Mouse (Mus musculus) brain, embryonic 14.5 days (tissue): Measurements from ENCODE around the gene Asb13. TPM values are rescaled to one million over a fixed set of nuclear protein-coding genes. Genes with fewer than 3 reads are reported as not detected.

Source experiments
- DNase-seq: peaks from one replicate; pipeline ENCODE4 v3.0.0-alpha.2; 2011; ENCODE audit warnings: low read depth
- CTCF ChIP-seq: fragments of 200-500 bp; IDR thresholded peaks from 2 replicates; pipeline ENCODE4 v1.5.1; 2012; ENCODE audit warnings: inconsistent platforms, mild to moderate bottlenecking, moderate library complexity, borderline replicate concordance; ENCODE audit not compliant: insufficient read depth, insufficient read length; ENCODE audit errors: extremely low read depth
- POLR2A ChIP-seq: fragments of 200-500 bp; IDR thresholded peaks from 2 replicates; pipeline ENCODE4 v1.6.1; 2012; ENCODE audit warnings: mild to moderate bottlenecking, inconsistent platforms, borderline replicate concordance; ENCODE audit not compliant: poor library complexity, insufficient read depth, insufficient read length, severe bottlenecking; ENCODE audit errors: extremely low read depth
- polyA plus RNA-seq: library from polyadenylated mRNA; depleted of rRNA; stranded (reverse); fragments of >200 nt; gene quantifications from 2 replicates; pipeline ENCODE4 v1.2.3, GENCODE M21; 2012; rRNA removed

Gene Asb13
- polyA plus RNA-seq, 1 experiment = 18.0 TPM

GRCm38 (mm10) chr13:3667288-3667873 is 33.5 kb downstream of the Asb13 start:
- TF ChIP-seq POLR2A (no peak), CTCF (peak; percentile 20; the same call in 1 of the 2 replicates)
- DNase-seq = no peak

GRCm38 (mm10) chr13:3668068-3668467 is 34.2 kb downstream of the Asb13 start:
- no peak for DNase-seq
- TF ChIP-seq POLR2A = no peak
- no peak for TF ChIP-seq CTCF

GRCm38 (mm10) chr13:3669611-3670010 is 35.8 kb downstream of the Asb13 start:
- no peak for DNase-seq
- TF ChIP-seq POLR2A (no peak), CTCF (no peak)

GRCm38 (mm10) chr13:3670039-3670438 is 36.2 kb downstream of the Asb13 start:
- TF ChIP-seq CTCF (no peak), POLR2A (no peak)
- no peak for DNase-seq

- TF ChIP-seq CTCF = no peak
- TF ChIP-seq POLR2A = no peak
- no peak for DNase-seq
Measured at GRCm38 (mm10) chr13:3673151-3673550, 39.3 kb downstream of the Asb13 start.

- TF ChIP-seq POLR2A = no peak
- no peak for TF ChIP-seq CTCF
- DNase-seq = no peak
Measured at GRCm38 (mm10) chr13:3673622-3674021, 39.8 kb downstream of the Asb13 start.

- TF ChIP-seq CTCF (no peak), POLR2A (no peak)
- no peak for DNase-seq
Measured at GRCm38 (mm10) chr13:3675855-3676254, 42.0 kb downstream of the Asb13 start.

GRCm38 (mm10) chr13:3679098-3679497 is 45.3 kb downstream of the Asb13 start:
- TF ChIP-seq CTCF (no peak), POLR2A (no peak)
- no peak for DNase-seq

GRCm38 (mm10) chr13:3686306-3686705 is 52.5 kb downstream of the Asb13 start:
- no peak for DNase-seq
- TF ChIP-seq CTCF = no peak
- TF ChIP-seq POLR2A = no peak

- DNase-seq = peak; percentile 34
- no peak for TF ChIP-seq POLR2A
- no peak for TF ChIP-seq CTCF
Measured at GRCm38 (mm10) chr13:3694599-3695343, 60.9 kb downstream of the Asb13 start.

- TF ChIP-seq CTCF = no peak
- TF ChIP-seq POLR2A = no peak
- DNase-seq = no peak
Measured at GRCm38 (mm10) chr13:3696977-3697735, 63.3 kb downstream of the Asb13 start.

- TF ChIP-seq CTCF (no peak), POLR2A (no peak)
- DNase-seq = no peak
Measured at GRCm38 (mm10) chr13:3700752-3701151, 66.9 kb downstream of the Asb13 start.

Other genes with a start within 250 kb of the Asb13 start
- 260 and 306 TPM in 2 replicates for gene Gdi2, start 96.0 kb upstream of the Asb13 start, polyA plus RNA-seq
- gene Fam208b, start 22.9 kb upstream of the Asb13 start, polyA plus RNA-seq = 28.6 and 31.1 TPM in 2 replicates
- 0.11 and 0.43 TPM in 2 replicates for gene Calml3, start 170.3 kb downstream of the Asb13 start, polyA plus RNA-seq
- 0.18 and 1.1 TPM in 2 replicates for gene Calm4, start 203.7 kb downstream of the Asb13 start, polyA plus RNA-seq
- gene Calm5, start 220.1 kb downstream of the Asb13 start, polyA plus RNA-seq = not detected in 2 replicates